Mouse (Mus musculus) urinary bladder, adult 2 months (tissue): ENCODE measurements around the gene 3110070M22Rik. TPM values are rescaled to one million over a fixed set of nuclear protein-coding genes. Genes with fewer than 3 reads are reported as not detected.
A peak's percentile ranks its signal among the peaks of the same experiment; 100 is the strongest.
"Not testable (repeated sequence)": the region's sequence is repeated elsewhere in the genome, so short reads cannot be mapped to it uniquely, and the experiment has no call there.

Source experiments
- DNase-seq: peaks from one replicate; pipeline ENCODE4 v3.0.0; 2022; ENCODE audit warnings: low spot score
- polyA plus RNA-seq: library from polyadenylated mRNA; depleted of rRNA; stranded (reverse); fragments of >200 nt; gene quantifications from 2 replicates; pipeline ENCODE4 v1.2.3, GENCODE M21; 2012; rRNA removed

The 3110070M22Rik gene
- polyA plus RNA-seq: 1.2 and 1.6 TPM in 2 replicates

- DNase-seq: peak; percentile 75
These were observed at the start of gene 3110070M22Rik, which contains the start of gene Tmem267 for GRCm38 (mm10) chr13:119487880-119488580. 3110070M22Rik (minus strand) TSS chr13:119488383. Tmem267 (plus strand) TSS chr13:119488039.

GRCm38 (mm10) chr13:119494938-119495337, 6.8 kb upstream of the 3110070M22Rik start:
- not testable (repeated sequence) for DNase-seq

- DNase-seq: not testable (repeated sequence)
These were observed 3.9 kb upstream of the 3110070M22Rik start for GRCm38 (mm10) chr13:119492083-119492482.

- no peak for DNase-seq
These were observed 829 bp downstream of the 3110070M22Rik start for GRCm38 (mm10) chr13:119487354-119487753.

- no peak for DNase-seq
These were observed 10.4 kb downstream of the 3110070M22Rik start for GRCm38 (mm10) chr13:119477789-119478188.

GRCm38 (mm10) chr13:119476631-119477030, 11.6 kb downstream of the 3110070M22Rik start:
- no peak for DNase-seq

- peak; percentile 61 for DNase-seq
These were observed 25.3 kb downstream of the 3110070M22Rik start, which contains the start of gene 4833420G17Rik for GRCm38 (mm10) chr13:119462596-119463560. 4833420G17Rik (plus strand) TSS chr13:119462768.

GRCm38 (mm10) chr13:119461900-119462595, 26.1 kb downstream of the 3110070M22Rik start:
- DNase-seq: no peak

GRCm38 (mm10) chr13:119456342-119456741, 31.8 kb downstream of the 3110070M22Rik start:
- no peak for DNase-seq

GRCm38 (mm10) chr13:119455082-119455481, 33.1 kb downstream of the 3110070M22Rik start:
- no peak for DNase-seq

GRCm38 (mm10) chr13:119453563-119453962, 34.6 kb downstream of the 3110070M22Rik start:
- DNase-seq: no peak

GRCm38 (mm10) chr13:119442244-119442643, 45.9 kb downstream of the 3110070M22Rik start:
- DNase-seq: no peak

Other genes starting within 250 kb of the 3110070M22Rik start
- gene Paip1, start 59.8 kb downstream of the 3110070M22Rik start, polyA plus RNA-seq: 43.5 and 48.6 TPM in 2 replicates
- gene 4833420G17Rik, start 25.6 kb downstream of the 3110070M22Rik start, polyA plus RNA-seq: 55.7 and 64.4 TPM in 2 replicates
- gene Tmem267, start 344 bp downstream of the 3110070M22Rik start, polyA plus RNA-seq: 4.1 and 5.0 TPM in 2 replicates
- 0.14 and 0.16 TPM in 2 replicates for gene Ccl28, start 135.4 kb upstream of the 3110070M22Rik start, polyA plus RNA-seq
- gene Hmgcs1, start 202.0 kb upstream of the 3110070M22Rik start, polyA plus RNA-seq: 58.2 and 74.9 TPM in 2 replicates